Mouse (Mus musculus) stomach, postnatal 0 days (tissue): ENCODE data around the gene Dppa3.

Source experiments
- CTCF ChIP-seq: IDR thresholded peaks from 2 replicates; pipeline ENCODE4 v1.5.1; 2016; ENCODE audit warnings: antibody characterized with exemption, low read depth, mild to moderate bottlenecking, moderate library complexity
- EP300 ChIP-seq: optimal IDR thresholded peaks from 2 replicates; pipeline ENCODE3; 2016; ENCODE audit warnings: antibody characterized with exemption

- TF ChIP-seq CTCF (no peak), EP300 (no peak)
Measured at GRCm38 (mm10) chr6:122636666-122637065, 10.5 kb downstream of the Dppa3 start.
